Mouse (Mus musculus) E14TG2a.4 (cell line): ENCODE measurements around the gene 1700037H04Rik.

Experiments
- CTCF ChIP-seq: conservative IDR thresholded peaks from 2 replicates; pipeline ENCODE4 v1.5.1; 2014; ENCODE audit warnings: low read length
- NANOG ChIP-seq: IDR thresholded peaks from 2 replicates; pipeline ENCODE4 v1.6.1; 2014; ENCODE audit warnings: borderline replicate concordance, low read length, mixed read lengths
- POU5F1 ChIP-seq: IDR thresholded peaks from 2 replicates; pipeline ENCODE4 v1.6.1; 2014; ENCODE audit warnings: low read length, borderline replicate concordance

DNA sequence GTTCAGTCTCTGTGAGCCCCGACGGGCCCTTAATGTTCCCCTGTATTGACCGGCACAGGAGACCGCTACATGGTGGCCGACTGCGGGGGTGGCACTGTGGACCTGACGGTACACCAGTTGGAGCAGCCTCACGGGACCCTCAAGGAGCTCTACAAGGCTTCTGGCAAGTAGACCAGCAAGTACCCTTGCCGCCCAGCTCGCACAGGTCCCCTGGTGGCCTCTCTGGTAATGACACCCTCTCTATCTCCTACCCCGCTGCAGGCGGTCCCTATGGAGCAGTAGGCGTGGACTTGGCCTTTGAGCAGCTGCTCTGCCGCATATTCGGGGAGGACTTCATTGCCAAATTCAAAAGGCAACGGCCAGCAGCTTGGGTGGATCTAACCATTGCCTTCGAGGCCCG, 17.3 kb downstream of the 1700037H04Rik start:
- peak; percentile 84 for TF ChIP-seq CTCF
- TF ChIP-seq NANOG = no peak
- no peak for TF ChIP-seq POU5F1
